Mouse (Mus musculus): ENCODE data around the gene Prkar1a.

- TF ChIP-seq POLR2A (IDR thresholded peaks at IDR 0.05; ENCODE audit: low read depth, low read length) (no peak), CTCF (IDR thresholded peaks at IDR 0.05; ENCODE audit: extremely low read depth, insufficient read length, insufficient replicate concordance, low read depth, low read length) (no peak)
Observed at GRCm38 (mm10) chr11:109620356-109620755, 28.8 kb upstream of the Prkar1a start.
